11 mouse cellular contexts compared by ENCODE assay signal in genomic region chr6:19282682-19283333, GRCm38 (mm10).
DNase-seq lines count a peak whose midpoint lies in the region; ATAC-seq lines count a peak whose summit lies in the region.
"Had no signal": no experiment of that assay in that cellular context is flagged by ENCODE, and none has a peak within 500 bp of the region (broad histone marks: within the 10 kb centered on the region; RNA-seq: fewer than 3 reads in every experiment).

No protein-coding gene starts in this region.

- intact Hi-C loops in gastrocnemius, postnatal 36 days (cut with DNase I): no loop called here

- H3K4me3 ChIP-seq in kidney, embryonic 15.5 days (replicated peaks): no peak overlapping the region
- H3K4me3 ChIP-seq: embryonic facial prominence, embryonic 13.5 days had no signal

- no peaks in the 10 kb centered on the region for H3K27me3 ChIP-seq in kidney, embryonic 15.5 days
- H3K27me3 ChIP-seq: embryonic facial prominence, embryonic 13.5 days had no signal

- 62% methylated on average over 4 of the region's 4 CpGs for WGBS in kidney, embryonic 15.5 days

- H3K4me2 ChIP-seq in kidney, embryonic 15.5 days: no peak overlapping the region
- H3K4me2 ChIP-seq: embryonic facial prominence, embryonic 13.5 days had no signal

- no peak overlapping the region for H3K27ac ChIP-seq in kidney, embryonic 15.5 days
- H3K27ac ChIP-seq: embryonic facial prominence, embryonic 13.5 days had no signal

- peak; percentile 3 for DNase-seq in embryo, embryonic 10.5 days (ENCODE audit: low spot score)
- no peak for DNase-seq in embryo, embryonic 10 days (ENCODE audit: low spot score)
- DNase-seq in brain, embryonic 18.5 days (ENCODE audit: low read depth, low spot score): peak; percentile 74
- peak; percentile 1 for DNase-seq in left cerebral cortex, adult 11 months (ENCODE audit: low spot score)
- no peak for DNase-seq in gastrocnemius, postnatal 36 days
- no peak for DNase-seq in lung, postnatal 36 days
- DNase-seq: kidney, postnatal 25 days; lung, adult 18-20 months had no signal

- peak; percentile 90 for ATAC-seq in frontal cortex, adult (ENCODE audit: low TSS enrichment)
- ATAC-seq in kidney, embryonic 15.5 days (replicated peaks; ENCODE audit: low FRiP score): no peak

- H3K9ac ChIP-seq in kidney, embryonic 15.5 days: no peak overlapping the region
- H3K9ac ChIP-seq: embryonic facial prominence, embryonic 13.5 days had no signal

- H3K9me3 ChIP-seq in kidney, embryonic 15.5 days (replicated peaks): no peaks in the 10 kb centered on the region
- H3K9me3 ChIP-seq: embryonic facial prominence, embryonic 13.5 days had no signal

- no peaks in the 10 kb centered on the region for H3K36me3 ChIP-seq in kidney, embryonic 15.5 days
- H3K36me3 ChIP-seq: embryonic facial prominence, embryonic 13.5 days had no signal

- H3K4me1 ChIP-seq in kidney, embryonic 15.5 days: no peaks in the 10 kb centered on the region
- H3K4me1 ChIP-seq: embryonic facial prominence, embryonic 13.5 days had no signal

Comparison
In these comparisons a context has a peak if more than half of its experiments do, and no peak if none do; other contexts are left out.
1. DNase-seq: peak in embryo, embryonic 10.5 days (single experiment), brain, embryonic 18.5 days (single experiment) and left cerebral cortex, adult 11 months (single experiment); none in embryo, embryonic 10 days (single experiment), gastrocnemius, postnatal 36 days (0 of 2) and lung, postnatal 36 days (single experiment).